Mouse (Mus musculus) right cerebral cortex, postnatal 4 days (tissue): ENCODE measurements around the gene Hist1h2bl.
"Not testable (repeated sequence)": the region's sequence is repeated elsewhere in the genome, so short reads cannot be mapped to it uniquely, and the experiment has no call there.

Experiments used
- DNase-seq: peaks from one replicate; pipeline ENCODE4 v3.0.0-alpha.2; 2022

The Hist1h2bl gene

DNA sequence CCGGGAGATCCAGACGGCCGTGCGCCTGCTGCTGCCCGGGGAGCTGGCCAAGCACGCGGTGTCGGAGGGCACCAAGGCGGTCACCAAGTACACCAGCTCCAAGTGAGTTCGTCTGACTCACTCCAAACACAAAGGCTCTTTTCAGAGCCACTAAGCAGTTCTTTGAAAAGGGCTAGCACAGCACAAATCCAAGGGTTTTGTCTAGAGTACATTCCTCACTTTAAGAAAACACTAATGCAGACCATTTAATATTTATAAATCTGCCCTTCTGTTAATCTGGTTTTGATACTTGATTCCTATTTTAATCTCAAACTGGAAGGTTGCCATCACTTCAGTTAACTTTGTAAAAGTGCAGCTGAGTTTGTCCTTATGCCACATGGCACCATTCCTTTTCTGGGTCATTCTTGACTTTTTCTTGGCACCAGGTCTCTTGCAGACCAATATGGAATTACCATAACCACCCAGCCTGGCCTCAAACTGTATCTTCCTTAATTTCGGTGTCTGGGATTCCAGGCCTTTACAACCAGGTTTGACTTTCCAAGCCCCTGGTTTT, 6.5 kb upstream of the Hist1h2bl start:
- DNase-seq = no peak

DNA sequence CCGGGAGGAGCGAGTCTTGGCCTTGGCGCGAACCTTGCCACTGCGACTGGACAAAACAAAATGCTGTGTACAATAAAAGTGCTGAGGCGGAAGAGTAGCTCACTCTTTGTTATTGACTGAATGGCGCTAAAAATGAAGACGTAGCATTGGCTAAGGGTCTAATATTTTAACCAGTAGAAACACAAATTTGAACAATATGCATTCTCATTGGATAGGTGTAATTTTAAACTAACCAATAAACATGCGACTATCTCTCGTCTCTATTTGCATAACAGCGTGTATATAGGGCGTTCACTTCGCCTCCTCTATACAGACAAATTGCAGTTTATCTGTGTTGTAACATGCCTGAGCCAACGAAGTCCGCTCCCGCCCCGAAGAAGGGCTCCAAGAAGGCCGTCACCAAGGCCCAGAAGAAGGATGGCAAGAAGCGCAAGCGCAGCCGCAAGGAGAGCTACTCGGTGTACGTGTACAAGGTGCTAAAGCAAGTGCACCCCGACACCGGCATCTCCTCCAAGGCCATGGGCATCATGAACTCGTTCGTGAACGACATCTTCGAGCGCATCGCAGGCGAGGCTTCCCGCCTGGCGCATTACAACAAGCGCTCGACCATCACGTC, 5.9 kb upstream of the Hist1h2bl start, which contains the start of gene Hist1h2bm:
Gene Hist1h2bm, plus strand, starts transcription at position 288 of the 616 bp plus-strand sequence.
- DNase-seq = not testable (repeated sequence)

DNA sequence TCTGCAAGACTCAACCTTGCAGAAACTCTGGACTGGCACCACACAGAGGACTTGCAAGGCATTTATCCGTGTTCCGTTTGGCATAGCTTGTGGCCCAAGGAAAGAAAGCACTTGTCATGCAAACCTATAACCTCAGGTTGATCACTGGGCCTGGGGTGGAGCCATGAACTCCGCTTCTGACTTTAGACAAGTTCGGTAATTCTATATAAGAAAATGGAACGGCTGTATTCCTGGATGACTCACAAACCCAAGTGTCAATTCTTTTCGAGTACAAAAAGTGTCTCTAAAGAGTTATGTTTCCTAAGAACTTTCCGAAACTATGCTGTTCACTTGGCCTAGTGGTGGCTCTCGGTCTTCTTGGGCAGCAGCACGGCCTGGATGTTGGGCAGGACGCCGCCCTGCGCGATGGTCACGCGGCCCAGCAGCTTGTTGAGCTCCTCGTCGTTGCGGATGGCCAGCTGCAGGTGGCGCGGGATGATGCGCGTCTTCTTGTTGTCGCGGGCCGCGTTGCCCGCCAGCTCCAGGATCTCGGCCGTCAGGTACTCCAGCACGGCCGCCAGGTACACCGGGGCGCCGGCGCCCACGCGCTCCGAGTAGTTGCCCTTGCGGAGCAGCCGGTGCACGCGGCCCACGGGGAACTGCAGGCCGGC, 5.3 kb upstream of the Hist1h2bl start:
- not testable (repeated sequence) for DNase-seq

DNA sequence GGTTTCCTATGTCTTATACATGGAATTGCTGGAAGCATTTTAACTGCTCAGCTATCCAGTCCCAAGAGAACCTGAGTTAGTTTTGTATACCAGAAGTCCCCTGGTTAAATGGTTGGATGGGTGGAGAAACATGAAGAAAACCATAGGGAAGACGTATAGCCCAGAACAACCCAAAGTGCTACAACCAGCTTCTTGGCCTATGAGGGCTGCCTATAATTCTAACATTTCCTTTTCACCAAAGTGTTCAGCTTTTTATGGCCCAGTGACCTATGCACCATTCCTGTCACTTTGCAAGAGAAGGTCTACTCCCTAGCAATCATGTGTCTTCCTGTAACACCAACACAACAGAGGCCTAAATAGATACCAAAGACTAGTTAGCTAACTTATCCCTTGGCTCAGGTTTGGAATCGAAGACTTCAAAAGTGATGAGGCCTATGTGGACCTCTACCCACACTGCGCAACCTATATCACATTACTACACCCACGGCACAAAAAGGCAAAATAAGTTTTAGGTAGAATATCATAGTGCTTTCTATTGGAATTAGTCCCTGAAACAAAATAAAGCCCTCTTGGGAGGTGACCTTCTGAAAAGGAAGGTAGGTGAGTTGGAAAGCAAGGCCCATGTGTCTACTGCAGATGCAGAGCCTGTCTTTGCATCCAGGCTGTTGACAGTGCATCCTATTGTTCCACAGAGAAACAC, 2.6 kb upstream of the Hist1h2bl start:
- DNase-seq = no peak

DNA sequence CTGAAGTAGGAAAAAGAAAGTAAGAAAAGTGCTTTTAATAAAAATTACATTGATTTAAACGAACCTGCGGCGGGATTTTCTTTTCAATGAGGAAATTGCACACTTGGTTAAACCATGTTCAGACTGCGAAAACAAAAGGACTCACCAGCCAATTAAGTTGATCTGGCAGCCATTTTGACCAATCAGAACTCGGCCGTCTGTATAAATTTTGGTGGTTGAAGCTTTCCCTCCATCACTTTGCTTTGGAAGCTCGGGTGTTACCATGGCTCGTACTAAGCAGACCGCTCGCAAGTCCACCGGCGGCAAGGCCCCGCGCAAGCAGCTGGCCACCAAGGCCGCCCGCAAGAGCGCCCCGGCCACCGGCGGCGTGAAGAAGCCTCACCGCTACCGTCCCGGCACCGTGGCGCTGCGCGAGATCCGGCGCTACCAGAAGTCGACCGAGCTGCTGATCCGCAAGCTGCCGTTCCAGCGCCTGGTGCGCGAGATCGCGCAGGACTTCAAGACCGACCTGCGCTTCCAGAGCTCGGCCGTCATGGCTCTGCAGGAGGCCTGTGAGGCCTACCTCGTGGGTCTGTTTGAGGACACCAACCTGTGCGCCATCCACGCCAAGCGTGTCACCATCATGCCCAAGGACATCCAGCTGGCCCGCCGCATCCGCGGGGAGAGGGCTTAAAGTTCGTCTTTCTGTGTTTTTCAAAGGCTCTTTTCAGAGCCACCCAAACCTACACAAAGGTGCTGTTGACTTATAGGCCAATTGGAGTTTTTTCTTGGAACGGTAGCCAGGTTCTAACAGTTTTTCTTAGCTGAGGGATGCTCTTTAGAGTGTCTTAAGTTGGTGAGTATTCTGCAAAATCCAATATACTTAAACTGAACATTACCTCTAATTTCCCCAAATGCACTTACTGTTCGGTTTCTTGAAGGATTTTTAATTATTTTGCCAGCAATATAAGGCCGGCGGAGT, 1.7 kb upstream of the Hist1h2bl start, which contains the start of gene Hist1h3h:
Gene Hist1h3h, plus strand, starts transcription at position 263 of the 961 bp plus-strand sequence.
- DNase-seq = peak; percentile 72

DNA sequence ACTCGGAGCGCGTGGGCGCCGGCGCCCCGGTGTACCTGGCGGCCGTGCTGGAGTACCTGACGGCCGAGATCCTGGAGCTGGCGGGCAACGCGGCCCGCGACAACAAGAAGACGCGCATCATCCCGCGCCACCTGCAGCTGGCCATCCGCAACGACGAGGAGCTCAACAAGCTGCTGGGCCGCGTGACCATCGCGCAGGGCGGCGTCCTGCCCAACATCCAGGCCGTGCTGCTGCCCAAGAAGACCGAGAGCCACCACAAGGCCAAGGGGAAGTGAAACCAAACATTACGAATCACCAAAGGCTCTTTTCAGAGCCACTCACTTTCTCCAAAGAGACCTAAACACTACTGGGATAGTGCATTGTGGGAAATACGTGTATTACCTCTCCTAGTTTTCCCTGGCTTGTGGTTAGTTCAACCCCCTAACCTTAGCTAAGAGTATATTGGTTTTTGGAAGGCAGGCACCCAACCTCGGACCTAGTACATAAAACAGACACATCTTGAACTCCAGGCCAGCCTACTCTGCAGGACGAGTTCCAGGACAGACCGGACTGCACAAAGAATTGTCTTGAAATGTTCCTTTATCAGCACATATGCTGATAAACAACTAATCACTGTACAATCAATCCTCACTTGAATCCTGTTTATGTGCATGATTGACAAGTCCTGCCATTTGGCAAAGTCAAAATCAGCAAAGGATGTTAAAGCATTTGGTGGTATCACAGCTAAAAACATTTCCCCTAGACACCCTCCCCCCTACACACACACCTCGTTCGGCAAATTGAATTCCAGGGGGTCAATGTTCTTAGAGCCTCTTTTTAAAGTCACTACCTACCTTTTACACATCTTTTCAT, 823 bp upstream of the Hist1h2bl start:
- not testable (repeated sequence) for DNase-seq

DNA sequence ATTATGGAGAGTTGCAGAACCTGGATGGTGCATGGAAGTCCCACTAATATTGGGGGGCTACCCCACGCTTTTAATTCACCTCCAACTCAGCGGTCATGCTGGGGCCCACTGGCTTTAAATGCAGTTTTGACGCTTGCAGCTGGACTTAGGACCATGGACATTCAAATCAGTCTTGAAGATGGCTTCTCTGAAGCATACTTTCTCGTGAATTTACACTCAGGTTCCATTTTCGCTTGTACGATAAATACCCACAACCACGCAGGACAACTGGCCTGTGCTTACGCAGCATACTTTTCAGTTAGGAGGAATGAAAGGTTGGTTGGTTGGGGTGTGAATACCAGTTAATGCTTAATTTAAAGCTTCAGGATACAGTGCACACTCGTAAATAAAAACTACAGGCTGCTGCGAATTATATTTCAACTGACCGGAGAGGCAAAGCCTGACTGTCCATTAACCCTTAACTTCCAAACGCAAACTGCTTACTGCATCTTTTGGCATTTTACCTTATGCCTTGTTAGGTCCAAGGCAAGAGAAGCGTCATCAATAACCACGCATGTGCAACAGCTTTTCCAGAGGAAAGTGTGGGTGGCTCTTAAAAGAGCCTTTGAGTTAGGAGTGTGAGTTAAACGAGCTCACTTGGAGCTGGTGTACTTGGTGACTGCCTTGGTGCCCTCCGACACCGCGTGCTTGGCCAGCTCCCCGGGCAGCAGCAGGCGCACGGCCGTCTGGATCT, 646 bp downstream of the Hist1h2bl start:
- no peak for DNase-seq

DNA sequence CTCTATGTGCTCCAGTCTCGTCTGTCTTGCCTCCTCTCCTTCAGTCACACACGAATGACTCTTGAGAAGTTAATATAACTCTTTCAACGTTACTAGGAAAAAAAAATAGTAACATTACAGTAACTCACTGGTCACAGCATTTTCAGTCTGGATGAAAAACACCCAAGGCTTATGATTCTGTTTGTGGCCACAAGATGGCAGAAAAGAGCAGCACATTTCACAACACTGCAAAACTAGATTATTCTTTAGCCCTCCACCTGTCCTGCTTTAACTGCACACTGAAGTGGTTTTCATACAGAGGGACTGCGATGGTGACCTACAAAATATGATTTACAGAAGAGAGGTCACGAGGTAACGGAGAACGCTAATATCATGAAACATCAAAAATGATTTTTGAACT, 1.2 kb downstream of the Hist1h2bl start:
- no peak for DNase-seq

DNA sequence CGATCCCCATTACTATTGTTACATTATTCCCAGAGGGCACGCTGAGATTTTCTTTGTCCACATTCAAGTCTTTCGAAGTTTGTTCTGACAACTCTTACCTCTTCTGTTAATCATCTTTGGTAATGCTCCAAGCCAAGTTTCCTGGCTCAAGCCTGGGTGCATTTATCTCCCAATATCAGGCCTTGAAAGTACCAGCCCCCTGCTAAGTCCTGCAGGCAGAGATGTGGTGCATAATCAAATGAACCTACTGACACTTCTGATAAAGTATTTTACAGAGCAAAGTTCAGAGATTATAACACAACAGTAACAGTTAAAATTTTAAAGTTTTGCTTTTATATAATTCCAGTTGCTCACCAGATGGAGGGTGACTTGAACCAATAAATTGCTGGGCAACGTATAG, 4.2 kb downstream of the Hist1h2bl start:
- no peak for DNase-seq

DNA sequence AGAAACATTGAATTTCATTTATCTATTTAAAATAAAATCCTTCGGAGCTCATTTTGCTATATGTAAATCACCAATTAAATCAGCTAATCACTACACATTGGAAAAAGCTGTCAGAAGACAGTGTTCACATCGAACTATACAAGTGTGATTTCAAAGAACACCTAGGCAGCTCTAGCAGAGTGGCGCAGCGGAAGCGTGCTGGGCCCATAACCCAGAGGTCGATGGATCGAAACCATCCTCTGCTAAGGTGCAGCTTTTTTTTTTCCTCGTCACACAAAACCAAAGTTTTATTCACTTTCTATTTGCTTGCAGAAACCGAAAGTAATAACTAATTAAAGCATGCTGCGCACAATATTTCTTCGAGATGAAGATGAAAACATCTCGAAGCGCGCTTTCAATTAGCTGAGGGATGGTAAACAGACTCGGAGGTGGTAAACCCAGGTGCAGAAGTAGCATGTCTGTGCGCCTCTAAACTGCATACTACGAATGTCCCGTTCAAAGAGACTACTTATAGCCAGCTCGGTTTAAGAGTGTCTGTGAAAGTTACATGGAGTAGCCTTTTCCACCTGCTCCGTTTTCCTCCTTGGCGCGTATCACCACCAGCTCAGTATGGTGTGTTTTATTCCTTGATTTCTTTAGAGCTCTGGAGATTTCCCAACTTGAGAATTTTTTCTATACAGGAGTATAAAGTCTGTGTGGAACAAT, 5.0 kb downstream of the Hist1h2bl start:
- DNase-seq = peak; percentile 76

DNA sequence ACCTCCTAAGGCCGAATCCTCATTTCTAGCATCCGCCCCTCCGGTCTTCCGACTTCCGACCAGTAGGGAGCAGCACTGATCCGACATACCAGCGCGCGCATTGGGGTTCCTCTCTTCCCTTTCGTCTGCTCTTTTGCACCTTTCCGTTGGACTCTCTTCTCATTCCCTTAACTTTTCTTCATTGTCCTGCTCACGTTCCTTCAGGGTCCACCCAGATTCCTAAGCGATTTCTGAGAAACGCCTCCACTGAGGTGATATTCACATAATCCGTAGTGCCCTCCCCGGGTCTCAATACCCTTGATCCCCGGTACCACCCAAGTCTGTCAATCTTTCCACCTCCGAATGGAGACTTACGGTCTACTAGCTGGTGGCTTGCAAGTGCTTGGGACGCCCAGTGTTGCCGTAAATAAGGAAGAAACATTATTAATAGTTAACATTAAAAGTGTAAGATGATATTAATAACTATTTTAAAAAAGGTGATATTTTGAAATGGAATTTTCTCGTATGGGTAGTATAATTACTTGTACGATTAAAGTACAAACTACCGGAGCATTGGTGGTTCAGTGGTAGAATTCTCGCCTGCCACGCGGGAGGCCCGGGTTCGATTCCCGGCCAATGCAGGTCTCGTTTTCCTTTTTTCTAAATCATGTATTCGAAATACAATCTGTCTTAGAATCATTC, 5.8 kb downstream of the Hist1h2bl start:
- DNase-seq = peak; percentile 89

DNA sequence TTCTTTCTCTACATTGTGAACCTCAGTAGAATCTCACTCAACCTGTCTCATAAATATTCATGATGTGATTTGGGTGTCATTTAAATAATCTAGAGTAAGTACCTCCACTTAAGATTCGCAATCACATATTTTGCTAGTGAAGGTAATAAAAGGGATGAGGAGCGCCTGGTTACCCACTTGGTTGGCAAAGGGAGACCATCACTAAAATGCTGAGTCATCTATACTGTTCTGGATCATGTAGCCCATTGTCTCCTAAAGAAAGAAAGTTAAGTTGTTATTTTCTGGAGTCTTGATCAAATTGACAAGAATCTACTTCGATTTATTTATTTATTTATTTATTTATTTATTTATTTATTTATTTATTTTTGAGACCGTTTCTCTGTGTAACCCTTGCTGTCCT, 9.3 kb downstream of the Hist1h2bl start:
- DNase-seq = no peak

DNA sequence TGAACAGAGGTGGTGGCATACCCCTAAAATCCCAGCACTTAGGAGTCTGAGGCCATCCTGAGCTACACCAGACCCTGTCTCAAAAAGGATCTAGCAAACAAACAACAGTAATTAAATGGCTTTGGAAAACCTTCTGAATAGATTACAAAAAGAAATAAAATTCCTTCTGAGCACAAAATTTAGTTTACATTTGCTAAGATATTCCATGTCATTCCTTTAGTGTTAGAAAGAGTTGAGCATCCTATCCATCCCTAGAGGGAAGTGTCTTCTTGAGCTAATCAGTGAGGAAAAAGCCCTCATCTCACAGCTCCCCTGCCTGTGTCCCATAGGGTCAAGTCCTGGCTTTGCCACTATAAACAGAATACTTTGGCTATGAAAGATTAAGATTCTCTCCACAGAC, 18.1 kb downstream of the Hist1h2bl start, which contains the start of gene Olfr1359:
Gene Olfr1359, plus strand, starts transcription at position 301 of the 400 bp plus-strand sequence.
- no peak for DNase-seq

DNA sequence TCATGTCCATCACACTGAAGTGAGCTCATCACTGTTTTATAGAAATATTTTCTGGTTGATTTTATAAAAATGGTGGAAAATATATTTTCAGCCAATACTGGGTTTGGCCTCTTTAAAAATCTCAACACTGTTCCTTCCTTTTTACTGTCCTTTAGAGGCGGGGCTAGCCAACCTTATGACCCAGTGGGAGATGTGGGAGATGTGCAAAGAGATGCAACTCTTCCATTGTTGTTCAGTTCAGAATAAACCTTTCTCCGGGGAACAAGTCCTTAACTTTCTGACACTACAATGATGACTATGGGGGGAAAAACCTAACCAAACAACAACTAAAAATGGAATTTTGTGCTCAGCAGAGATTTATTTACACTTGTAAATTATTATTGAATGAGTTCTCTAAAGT, 38.6 kb downstream of the Hist1h2bl start, which contains the start of gene Olfr1360:
Gene Olfr1360, minus strand, starts transcription at position 101 of the 400 bp plus-strand sequence.
- DNase-seq = no peak
